ENCODE assay signal across 23 mouse cellular contexts in genomic region chr5:28265653-28266052, GRCm38 (mm10). TPM values are rescaled to one million over a fixed set of nuclear protein-coding genes. Genes with fewer than 3 reads are reported as not detected.
DNase-seq lines count a peak whose midpoint lies in the region; ATAC-seq and TF ChIP-seq lines count a peak whose summit lies in the region.
"Had no signal": no experiment of that assay in that cellular context is flagged by ENCODE, and none has a peak within 500 bp of the region (broad histone marks: within the 10 kb centered on the region; RNA-seq: fewer than 3 reads in every experiment).

No protein-coding gene starts in this region.

- H3K9ac ChIP-seq in CH12.LX (ENCODE audit: insufficient read depth, low read depth), result no peak overlapping the region
- no peak overlapping the region for H3K9ac ChIP-seq in ES-E14 (ENCODE audit: insufficient read depth, low read depth, low read length, poor library complexity, severe bottlenecking)
- H3K9ac ChIP-seq in hindbrain, embryonic 11.5 days (ENCODE audit: low read depth, low read length), result no peak overlapping the region
- no peak overlapping the region for H3K9ac ChIP-seq in neural tube, embryonic 15.5 days (replicated peaks)

- in situ Hi-C loops in CH12.LX (cut with MboI; ENCODE audit: low pct_ligation_motif_present, low pct_unique_long_range_greater_than_20kb, low sequenced_read_pairs) (no loop called here), ES-E14 (cut with MboI; ENCODE audit: low sequenced_read_pairs in 2 of 2, unreplicated experiment in 2 of 2) (no loop called here)

- no peaks in the 10 kb centered on the region for H3K27me3 ChIP-seq in CH12.LX (replicated peaks)
- no peaks in the 10 kb centered on the region for H3K27me3 ChIP-seq in hindbrain, embryonic 11.5 days (ENCODE audit: control insufficient read depth, insufficient read depth, low read length)
- H3K27me3 ChIP-seq in neural tube, embryonic 15.5 days (replicated peaks), result no peaks in the 10 kb centered on the region

- no peak for DNase-seq in CH12.LX (ENCODE audit: extremely low read depth)
- no peak for DNase-seq in ES-E14 (ENCODE audit: low read depth, low spot score)
- no peak for DNase-seq in hindbrain, embryonic 11.5 days (ENCODE audit: low spot score)
- DNase-seq: adrenal gland, adult 2 months; adrenal gland, adult 8-10 months; adrenal gland, postnatal 10 days; adrenal gland, postnatal 14 days; adrenal gland, postnatal 25 days; adrenal gland, postnatal 36 days; B cell, adult 2 months; cerebellum, adult 11 months; cerebellum, adult 11-12 months; cerebellum, adult 18-20 months; cerebellum, adult 2 months; cerebellum, adult 8-10 months had no signal

- dilution Hi-C loops in CH12.LX (cut with MboI; ENCODE audit: extremely low pct_ligation_motif_present, extremely low pct_unique_long_range_greater_than_20kb, low sequenced_read_pairs), result no loop called here

- H3K4me1 ChIP-seq in CH12.LX (ENCODE audit: control insufficient read depth in 1 of 2, insufficient read depth in 2 of 2) (peaks cover 5 to 8% of the 10 kb centered on the region in 2 experiments; a peak in 3 of 4 replicates), ES-E14 (ENCODE audit: control insufficient read depth in 2 of 2, insufficient read depth in 2 of 2, low read length in 2 of 2, poor library complexity in 1 of 2) (peaks cover 0 to 3% of the 10 kb centered on the region in 2 experiments; a peak in 1 of 4 replicates)
- no peaks in the 10 kb centered on the region for H3K4me1 ChIP-seq in hindbrain, embryonic 11.5 days (replicated peaks; ENCODE audit: control insufficient read depth, insufficient read depth, low read length)
- H3K4me1 ChIP-seq in neural tube, embryonic 15.5 days, result no peaks in the 10 kb centered on the region

- no peak for ATAC-seq in hindbrain, embryonic 11.5 days (ENCODE audit: low FRiP score)
- ATAC-seq in neural tube, embryonic 15.5 days (ENCODE audit: low FRiP score), result no peak
- ATAC-seq: activated CD4-positive, CD25-positive, alpha-beta regulatory T cell, adult 4 months; CD4-positive, CD25-positive, alpha-beta regulatory T cell, adult 4 months; Patski had no signal

- no peaks in the 10 kb centered on the region for H3K36me3 ChIP-seq in CH12.LX (replicated peaks in 1 of 2; ENCODE audit: control insufficient read depth in 1 of 2, insufficient read depth in 1 of 2, low read length in 1 of 2)
- H3K36me3 ChIP-seq in ES-E14 (ENCODE audit: control insufficient read depth, insufficient read depth, low read length, poor library complexity, severe bottlenecking), result no peaks in the 10 kb centered on the region
- H3K36me3 ChIP-seq in hindbrain, embryonic 11.5 days (ENCODE audit: control insufficient read depth, insufficient read depth, low read length), result no peaks in the 10 kb centered on the region
- no peaks in the 10 kb centered on the region for H3K36me3 ChIP-seq in neural tube, embryonic 15.5 days
- H3K36me3 ChIP-seq: G1E had no signal

- H3K4me3 ChIP-seq in CH12.LX (replicated peaks in 1 of 3; ENCODE audit: low read depth in 2 of 3, low read length in 2 of 3, poor library complexity in 1 of 3) (no peak overlapping the region), ES-E14 (ENCODE audit: insufficient read depth in 1 of 2, low read depth in 1 of 2, low read length in 2 of 2, poor library complexity in 1 of 2, severe bottlenecking in 1 of 2) (no peak overlapping the region)
- no peak overlapping the region for H3K4me3 ChIP-seq in hindbrain, embryonic 11.5 days (ENCODE audit: low read depth, low read length)
- no peak overlapping the region for H3K4me3 ChIP-seq in neural tube, embryonic 15.5 days (replicated peaks)

- TF ChIP-seq CTCF in CH12.LX (conservative IDR thresholded peaks at IDR 0.05 in 1 of 2, IDR thresholded peaks at IDR 0.05 in 1 of 2; ENCODE audit: low read depth in 2 of 2, low read length in 2 of 2), result no peak

- no peak for TF ChIP-seq POLR2A in CH12.LX (IDR thresholded peaks at IDR 0.05; ENCODE audit: low read depth, low read length)

- no peak for TF ChIP-seq EP300 in CH12.LX (IDR thresholded peaks at IDR 0.05; ENCODE audit: low read length)

- H3K9me3 ChIP-seq in CH12.LX (replicated peaks; ENCODE audit: low read length) (no peaks in the 10 kb centered on the region), ES-E14 (ENCODE audit: control insufficient read depth, insufficient read depth, low read depth, low read length) (no peaks in the 10 kb centered on the region)
- H3K9me3 ChIP-seq in hindbrain, embryonic 11.5 days (ENCODE audit: control insufficient read depth, low read length), result no peaks in the 10 kb centered on the region
- no peaks in the 10 kb centered on the region for H3K9me3 ChIP-seq in neural tube, embryonic 15.5 days (replicated peaks)
- H3K9me3 ChIP-seq: G1E had no signal

- H3K4me2 ChIP-seq in CH12.LX (ENCODE audit: insufficient read depth, low read depth, poor library complexity, severe bottlenecking), result no peak overlapping the region
- no peak overlapping the region for H3K4me2 ChIP-seq in hindbrain, embryonic 11.5 days (replicated peaks; ENCODE audit: low read depth, low read length)
- H3K4me2 ChIP-seq in neural tube, embryonic 15.5 days, result no peak overlapping the region

- TF ChIP-seq RAD21 in CH12.LX (IDR thresholded peaks at IDR 0.05; ENCODE audit: low read depth, low read length), result no peak

- H3K27ac ChIP-seq in CH12.LX (ENCODE audit: insufficient read depth, low read depth), result no peak overlapping the region
- no peak overlapping the region for H3K27ac ChIP-seq in ES-E14 (ENCODE audit: insufficient read depth, low read depth, low read length, poor library complexity, severe bottlenecking)
- no peak overlapping the region for H3K27ac ChIP-seq in hindbrain, embryonic 11.5 days (ENCODE audit: low read depth, low read length)
- no peak overlapping the region for H3K27ac ChIP-seq in neural tube, embryonic 15.5 days (replicated peaks)

- H3K79me2 ChIP-seq in CH12.LX (replicated peaks; ENCODE audit: control insufficient read depth, extremely low read depth, insufficient read depth, poor library complexity, severe bottlenecking), result no peaks in the 10 kb centered on the region

TF ChIP-seq in CH12.LX, 34 proteins besides CTCF, POLR2A, EP300 and RAD21:
- TF ChIP-seq MAFK (IDR thresholded peaks at IDR 0.05; ENCODE audit: insufficient replicate concordance, low read length) (peak; percentile 58), MEF2A (IDR thresholded peaks at IDR 0.05; ENCODE audit: borderline replicate concordance, low read depth, low read length) (no peak)

TF ChIP-seq in ES-E14, 5 proteins besides CTCF, POLR2A, EP300 and RAD21:
- no peak for TF ChIP-seq ZC3H11A (IDR thresholded peaks at IDR 0.05; ENCODE audit: borderline replicate concordance, low read depth, low read length)
- peak; percentile 69 for TF ChIP-seq MAFK (IDR thresholded peaks at IDR 0.05; ENCODE audit: insufficient read depth, low read depth, low read length)

RNA-seq across cellular contexts. Expression of gene Cnpy1, which starts 20.0 kb away (rescaled TPM):
- total RNA-seq in CH12.LX (2012; rRNA removed) (not detected in 2 replicates), CH12.LX (2014; rRNA removed) (0.26 and 0.36 TPM in 2 replicates), ES-E14 (2012; rRNA removed) (76.9 and 152 TPM in 2 replicates)
- polyA plus RNA-seq in CH12.LX (2012; ENCODE audit: insufficient read length, low read depth), result 0.11 and 0.15 TPM in 2 replicates
- polyA plus RNA-seq in hindbrain, embryonic 11.5 days (2014; fragmentation: Nextera tagmentation; extraction: Ambion mirVana), result 63.4 and 73.6 TPM in 2 replicates
- polyA plus RNA-seq in neural tube, embryonic 15.5 days (2015; fragmentation: Nextera tagmentation; extraction: Ambion mirVana), result 0.42 and 0.51 TPM in 2 replicates
- total RNA-seq: adrenal gland, adult 18-20 months; adrenal gland, adult 2 months; adrenal gland, adult 8-10 months; adrenal gland, postnatal 25 days; adrenal gland, postnatal 36 days; MEL had no signal
- polyA plus RNA-seq: activated CD4-positive, CD25-positive, alpha-beta regulatory T cell, adult 4 months; adrenal gland, adult 2 months; C2C12; CD4-positive, CD25-positive, alpha-beta regulatory T cell, adult 4 months; G1E; Patski had no signal

RNA-seq across cellular contexts. Expression of gene Rbm33, which starts 51.3 kb away (rescaled TPM):
- 14.4 and 15.1 TPM in 2 replicates for total RNA-seq in CH12.LX (2012; rRNA removed)
- 6.5 and 7.4 TPM in 2 replicates for total RNA-seq in CH12.LX (2014; rRNA removed)
- polyA plus RNA-seq in CH12.LX (2012; ENCODE audit: insufficient read length, low read depth), result 43.8 and 50.3 TPM in 2 replicates
- 21.2 and 27.7 TPM in 2 replicates for total RNA-seq in ES-E14 (2012; rRNA removed)
- 19.2 and 32.8 TPM in 2 replicates for polyA plus RNA-seq in hindbrain, embryonic 11.5 days (2014; fragmentation: Nextera tagmentation; extraction: Ambion mirVana)
- 12.1 and 12.3 TPM in 2 replicates for polyA plus RNA-seq in neural tube, embryonic 15.5 days (2015; fragmentation: Nextera tagmentation; extraction: Ambion mirVana)

Comparison
In these comparisons a context has a peak if more than half of its experiments do, and no peak if none do; other contexts are left out.
1. RNA of gene Cnpy1, which starts 20.0 kb away (polyA plus RNA-seq): 63.4 to 73.6 TPM in hindbrain, embryonic 11.5 days; 0.42 to 0.51 TPM in neural tube, embryonic 15.5 days and 0.11 to 0.15 TPM in CH12.LX; every median in the first group is over 10 times any median in the second.